Comparison of ENCODE assay signal across 7 mouse cellular contexts in genomic region chr17:15375701-15376493, GRCm38 (mm10). TPM values are rescaled to one million over a fixed set of nuclear protein-coding genes. Genes with fewer than 3 reads are reported as not detected.
A peak's percentile ranks its signal among the peaks of the same experiment; 100 is the strongest.
DNase-seq lines count a peak whose midpoint lies in the region; ATAC-seq and TF ChIP-seq lines count a peak whose summit lies in the region.

No protein-coding gene starts in this region.

- H3K9ac ChIP-seq in hindbrain, postnatal 0 days (replicated peaks; ENCODE audit: low read length): peak overlapping the region; percentile 78

- TF ChIP-seq CTCF in hindbrain, postnatal 0 days (IDR thresholded peaks at IDR 0.05; ENCODE audit: low read depth): no peak

- peak; percentile 64 to 65 for DNase-seq in adrenal gland, adult 18-20 months (ENCODE audit: low spot score in 2 of 2)
- DNase-seq in cerebellum, postnatal 14 days: peak; percentile 60 to 63
- peak; percentile 68 for DNase-seq in gastrocnemius, postnatal 14 days
- DNase-seq in hindbrain, postnatal 0 days (ENCODE audit: low spot score): peak; percentile 88
- peak; percentile 60 to 65 for DNase-seq in left cerebral cortex, postnatal 25 days (ENCODE audit: low spot score in 2 of 2)
- peak; percentile 58 for DNase-seq in right cerebral cortex, postnatal 14 days

- H3K9me3 ChIP-seq in hindbrain, postnatal 0 days (ENCODE audit: low read length): no peaks in the 10 kb centered on the region
- 0 out of 2 replicates have a peak, but pooled peaks cover 3% of the 10 kb centered on the region for H3K9me3 ChIP-seq in megakaryocyte, embryonic 14.5 days

- peak overlapping the region; percentile 68 for H3K4me3 ChIP-seq in hindbrain, postnatal 0 days (ENCODE audit: low read length)
- H3K4me3 ChIP-seq in megakaryocyte, embryonic 14.5 days (replicated peaks): peak overlapping the region; percentile 94

- intact Hi-C loops in gastrocnemius, postnatal 14 days (cut with DNase I; ENCODE audit: low total_unique reads): loop anchor here (5.0 to 10.0 kb wide), 2 partner anchors 191 to 309 kb away; no protein-coding TSS in a partner anchor
- intact Hi-C loops in left cerebral cortex, postnatal 25 days (cut with DNase I): loop anchor here (5.0 kb wide), 3 partner anchors 119 to 194 kb away; no protein-coding TSS in a partner anchor

- H3K4me1 ChIP-seq in hindbrain, postnatal 0 days (ENCODE audit: insufficient read depth, low read length): peaks cover 30% of the 10 kb centered on the region
- peaks cover 51% of the 10 kb centered on the region for H3K4me1 ChIP-seq in megakaryocyte, embryonic 14.5 days

- under 1% methylated on average over 66 of the region's 69 CpGs for WGBS in hindbrain, postnatal 0 days

- ATAC-seq in hindbrain, postnatal 0 days: peak; percentile 77

- H3K27me3 ChIP-seq in hindbrain, postnatal 0 days (ENCODE audit: insufficient read depth, low read length): no peaks in the 10 kb centered on the region; the same call in 1 of the 2 replicates
- H3K27me3 ChIP-seq in megakaryocyte, embryonic 14.5 days (replicated peaks): peaks cover 95% of the 10 kb centered on the region

- H3K27ac ChIP-seq in hindbrain, postnatal 0 days: peak overlapping the region; percentile 86

- H3K4me2 ChIP-seq in hindbrain, postnatal 0 days (ENCODE audit: low read depth, low read length): peak overlapping the region; percentile 95

- H3K36me3 ChIP-seq in hindbrain, postnatal 0 days (ENCODE audit: insufficient read depth, low read length): no peaks in the 10 kb centered on the region
- H3K36me3 ChIP-seq in megakaryocyte, embryonic 14.5 days (replicated peaks; ENCODE audit: low read length): no peaks in the 10 kb centered on the region

RNA-seq across cellular contexts. Expression of gene Dll1, which starts 0.8 kb away (rescaled TPM):
- 1 to 10 TPM; 4.1 to 7.0 TPM for total RNA-seq in adrenal gland, adult 18-20 months (2021)
- 1 to 10 TPM; 5.6 to 6.0 TPM for total RNA-seq in gastrocnemius, postnatal 14 days (2021)
- total RNA-seq in hindbrain, postnatal 0 days (2014; rRNA removed): 34.3 and 44.2 TPM in 2 replicates
- 10.1 and 10.9 TPM in 2 replicates for polyA plus RNA-seq in hindbrain, postnatal 0 days (2015; fragmentation: Nextera tagmentation; extraction: Ambion mirVana)
- total RNA-seq in left cerebral cortex, postnatal 25 days (2021): 1 to 10 TPM; 7.2 to 7.7 TPM
- 0.22 TPM in 1 of 2 replicates, not detected in the other for polyA plus RNA-seq in megakaryocyte, embryonic 14.5 days (2012; ENCODE audit: insufficient read depth, low replicate concordance)

RNA-seq across cellular contexts. Expression of gene Fam120b, which starts 20.1 kb away (rescaled TPM):
- total RNA-seq in adrenal gland, adult 18-20 months (2021): 10 to 100 TPM; 19.9 to 22.1 TPM
- total RNA-seq in gastrocnemius, postnatal 14 days (2021): 1 to 10 TPM; 8.6 to 8.8 TPM
- 36.8 and 40.8 TPM in 2 replicates for total RNA-seq in hindbrain, postnatal 0 days (2014; rRNA removed)
- polyA plus RNA-seq in hindbrain, postnatal 0 days (2015; fragmentation: Nextera tagmentation; extraction: Ambion mirVana): 29.4 and 31.7 TPM in 2 replicates
- total RNA-seq in left cerebral cortex, postnatal 25 days (2021): 10 to 100 TPM; 39.3 to 42.8 TPM
- 1.4 and 1.5 TPM in 2 replicates for polyA plus RNA-seq in megakaryocyte, embryonic 14.5 days (2012; ENCODE audit: insufficient read depth, low replicate concordance)

Comparison
In these comparisons a context has a peak if more than half of its experiments do, and no peak if none do; other contexts are left out.
1. Peak in every context shown above with its lines: DNase-seq, ATAC-seq, H3K4me3 ChIP-seq and H3K27ac ChIP-seq.